Mouse (Mus musculus): ENCODE measurements around the gene Ptprn2.

The Ptprn2 gene

GRCm38 (mm10) chr12:117136472-117137010, 651.0 kb downstream of the Ptprn2 start:
- no peak for DNase-seq (ENCODE audit: low spot score in 2 of 2)

GRCm38 (mm10) chr12:117140901-117141300, 655.4 kb downstream of the Ptprn2 start:
- DNase-seq (ENCODE audit: low spot score in 2 of 2): no peak

DNA sequence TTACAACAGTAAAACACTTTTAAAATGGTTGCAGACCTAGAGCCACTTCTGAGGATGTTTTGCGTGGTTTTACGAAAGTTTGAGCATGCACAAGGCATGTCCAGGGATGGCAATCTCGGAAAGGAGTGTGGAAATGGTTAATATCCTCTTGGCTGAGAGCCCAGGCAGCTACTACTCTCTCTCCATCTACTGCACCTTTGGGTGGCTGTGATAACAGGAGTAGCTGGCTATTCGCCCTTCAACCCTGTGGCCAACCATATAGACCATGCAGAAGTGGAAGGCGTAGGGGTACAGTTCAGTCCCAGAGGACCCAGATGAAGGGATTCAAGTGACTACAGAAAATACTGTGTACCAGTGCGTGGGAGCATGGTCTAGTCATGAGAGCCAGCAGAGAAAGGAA, 655.9 kb downstream of the Ptprn2 start:
- DNase-seq (ENCODE audit: low spot score in 2 of 2): no peak

GRCm38 (mm10) chr12:117149176-117149575, 663.7 kb downstream of the Ptprn2 start:
- no peak for DNase-seq (ENCODE audit: low spot score in 2 of 2)

- DNase-seq (ENCODE audit: low spot score in 2 of 2): no peak
Observed at GRCm38 (mm10) chr12:117150611-117151395, 665.3 kb downstream of the Ptprn2 start.

GRCm38 (mm10) chr12:117151611-117152010, 666.1 kb downstream of the Ptprn2 start:
- no peak for DNase-seq (ENCODE audit: low spot score in 2 of 2)

- DNase-seq (ENCODE audit: low spot score in 2 of 2): no peak
Observed at GRCm38 (mm10) chr12:117152366-117153165, 667.0 kb downstream of the Ptprn2 start.

DNA sequence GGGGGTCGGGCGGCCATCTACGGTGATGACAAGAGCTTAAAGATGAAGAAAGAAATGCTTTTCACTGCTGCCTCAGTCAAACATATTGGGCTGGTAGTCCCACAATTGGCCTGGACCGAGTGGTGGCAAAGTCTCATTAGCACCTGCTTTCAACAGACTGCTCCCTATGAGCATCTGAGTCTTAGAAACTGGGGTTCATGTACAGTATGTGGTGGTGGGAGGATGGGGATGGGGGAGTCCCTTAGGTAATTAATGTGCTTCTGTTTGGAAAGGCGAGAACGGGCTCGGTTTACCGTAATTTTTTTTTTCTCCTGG, 667.6 kb downstream of the Ptprn2 start:
- DNase-seq (ENCODE audit: low spot score in 2 of 2): no peak

- DNase-seq (ENCODE audit: low spot score in 2 of 2): no peak
Observed at GRCm38 (mm10) chr12:117153671-117154355, 668.3 kb downstream of the Ptprn2 start.

DNA sequence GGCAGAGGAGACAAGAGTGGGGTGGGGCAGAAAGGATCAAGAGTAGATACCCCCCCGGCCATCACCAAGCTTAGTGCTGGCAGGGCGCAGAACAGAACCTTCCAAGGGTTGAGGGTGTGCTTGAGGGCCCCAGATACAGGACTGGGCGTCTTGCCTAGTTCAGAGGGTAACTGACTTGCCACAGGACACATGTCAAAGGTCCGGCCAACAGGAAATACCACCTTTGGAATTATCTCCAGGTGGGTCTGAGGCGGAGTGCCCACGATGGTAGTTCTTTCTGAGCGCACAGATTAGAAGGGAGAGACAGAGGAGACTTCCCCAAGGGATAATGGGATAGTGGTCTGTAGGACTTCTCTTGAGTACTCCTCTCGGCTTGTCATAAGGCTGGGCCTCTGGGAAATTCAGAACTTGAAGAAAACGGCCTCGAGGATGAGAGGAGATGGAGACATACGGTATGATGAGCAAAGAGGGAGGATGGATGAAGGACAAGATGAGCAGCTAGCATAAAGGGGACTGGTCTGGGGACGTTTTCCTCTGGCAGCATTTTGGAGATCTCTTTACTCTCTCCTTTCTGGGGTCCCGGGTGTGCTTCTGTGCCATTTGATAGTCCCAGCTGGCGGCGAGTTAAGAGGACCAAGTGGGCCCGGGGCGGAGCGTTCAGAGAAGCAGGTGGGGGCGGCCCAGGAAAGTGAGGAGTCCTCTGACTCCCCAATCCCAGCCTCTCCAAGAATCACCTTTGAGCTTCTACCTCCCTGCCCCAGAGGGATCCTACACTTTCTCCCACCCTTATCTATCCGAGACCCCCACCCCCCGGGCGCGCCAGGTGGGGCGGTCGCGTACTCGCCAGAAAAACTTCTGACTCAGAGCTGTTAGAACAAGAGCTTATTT, 669.1 kb downstream of the Ptprn2 start:
- no peak for DNase-seq (ENCODE audit: low spot score in 2 of 2)

DNA sequence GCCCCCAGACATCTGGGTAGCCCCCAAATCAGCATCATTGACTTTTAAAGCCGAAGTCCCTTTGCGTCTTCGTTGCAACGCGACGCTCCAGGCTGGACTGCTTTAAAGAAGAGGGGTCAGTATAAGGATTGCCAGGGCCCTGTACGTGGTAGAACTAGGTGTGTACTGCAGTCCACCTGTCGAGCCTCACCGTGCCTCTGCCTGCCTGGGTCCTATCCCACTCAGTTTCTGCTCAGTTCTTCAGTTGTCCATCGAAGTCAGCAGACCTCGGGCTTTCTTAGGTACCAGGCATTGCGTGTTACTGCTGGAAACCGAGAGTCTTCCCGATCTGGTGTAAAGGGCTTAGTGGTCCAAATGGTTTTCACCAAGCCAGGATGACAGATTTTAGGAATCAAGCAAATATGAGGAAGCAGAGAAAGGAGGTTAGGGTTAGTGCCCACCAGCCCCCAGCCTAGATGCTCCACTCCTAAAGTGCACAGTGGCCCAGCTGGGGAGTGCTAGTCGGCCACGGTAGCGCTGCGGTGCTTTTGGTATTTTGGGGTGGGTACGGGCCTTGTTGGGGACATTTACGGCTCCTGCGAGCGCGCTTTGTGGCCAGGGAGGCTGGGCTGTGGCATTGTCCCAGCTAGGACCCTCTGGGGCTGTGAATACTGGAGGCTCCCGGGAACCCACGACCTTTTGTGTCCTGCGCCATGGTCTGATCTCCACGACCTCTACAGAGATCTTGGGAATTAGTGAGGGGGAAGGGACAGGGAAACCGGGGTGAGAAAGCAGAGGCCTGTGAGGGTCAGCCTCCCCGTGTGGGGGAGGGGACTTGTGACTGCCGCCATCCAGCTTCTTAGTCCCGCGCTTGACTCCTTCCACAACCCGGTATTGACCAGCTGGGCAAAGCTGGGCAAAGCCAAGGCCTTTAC, 670.0 kb downstream of the Ptprn2 start:
- DNase-seq (ENCODE audit: low spot score in 2 of 2): no peak

DNA sequence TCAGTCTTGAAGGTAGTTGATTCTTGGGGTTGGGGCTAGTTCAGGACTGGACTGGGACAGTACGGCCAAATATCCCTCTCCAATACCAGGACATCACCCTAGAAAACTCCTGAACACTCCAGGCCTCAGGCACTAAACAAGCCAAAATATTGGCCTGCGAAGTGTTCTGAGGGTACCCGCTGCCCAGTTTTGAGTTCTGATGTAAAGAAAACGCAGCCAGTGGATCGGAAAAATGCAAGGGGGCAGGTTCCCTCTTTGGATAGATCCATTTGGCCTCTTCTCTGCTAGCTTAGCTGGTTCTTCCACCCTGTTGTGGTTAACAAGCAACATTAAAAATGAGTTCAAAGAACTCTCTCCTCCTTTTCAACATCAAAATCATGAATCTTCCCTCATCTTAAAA, 670.7 kb downstream of the Ptprn2 start:
- DNase-seq (ENCODE audit: low spot score in 2 of 2): no peak

GRCm38 (mm10) chr12:117156786-117157185, 671.3 kb downstream of the Ptprn2 start:
- DNase-seq (ENCODE audit: low spot score in 2 of 2): no peak

- DNase-seq (ENCODE audit: low spot score in 2 of 2): no peak
Observed at GRCm38 (mm10) chr12:117157249-117157648, 671.7 kb downstream of the Ptprn2 start.

DNA sequence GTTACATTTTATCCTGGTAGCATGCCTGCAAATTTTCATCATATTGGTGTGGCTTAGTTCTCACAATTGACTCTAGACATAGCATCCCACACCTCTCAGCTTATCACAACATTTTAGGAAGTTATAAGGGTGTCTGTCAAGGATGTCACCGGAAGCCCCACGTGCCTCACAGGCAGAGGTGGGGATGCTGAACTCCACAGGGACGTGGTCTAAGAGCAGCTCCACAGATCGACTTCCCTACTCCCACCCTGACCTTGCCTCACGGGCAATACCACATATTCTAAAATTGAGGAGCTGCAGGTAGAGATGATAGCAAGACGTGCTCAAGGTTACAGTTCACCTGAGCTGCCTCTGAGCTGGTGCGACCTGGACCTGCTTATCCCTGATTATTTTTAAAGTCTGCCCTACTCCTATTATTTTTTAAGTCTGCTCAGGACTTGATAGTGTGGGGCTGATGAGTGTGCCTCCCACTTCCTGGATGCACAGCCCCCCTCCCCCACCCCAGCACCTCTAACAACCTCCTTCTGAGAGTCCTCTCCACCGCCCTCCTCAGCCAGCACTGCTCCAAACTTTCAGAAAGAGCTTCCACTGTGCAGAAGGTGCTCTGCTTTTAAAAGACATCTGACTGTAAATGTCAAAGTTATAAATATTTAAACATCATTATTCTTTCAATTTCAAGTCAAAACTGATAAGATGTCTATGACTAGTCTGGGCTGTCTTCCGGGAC, 672.3 kb downstream of the Ptprn2 start:
- DNase-seq (ENCODE audit: low spot score in 2 of 2): no peak

DNA sequence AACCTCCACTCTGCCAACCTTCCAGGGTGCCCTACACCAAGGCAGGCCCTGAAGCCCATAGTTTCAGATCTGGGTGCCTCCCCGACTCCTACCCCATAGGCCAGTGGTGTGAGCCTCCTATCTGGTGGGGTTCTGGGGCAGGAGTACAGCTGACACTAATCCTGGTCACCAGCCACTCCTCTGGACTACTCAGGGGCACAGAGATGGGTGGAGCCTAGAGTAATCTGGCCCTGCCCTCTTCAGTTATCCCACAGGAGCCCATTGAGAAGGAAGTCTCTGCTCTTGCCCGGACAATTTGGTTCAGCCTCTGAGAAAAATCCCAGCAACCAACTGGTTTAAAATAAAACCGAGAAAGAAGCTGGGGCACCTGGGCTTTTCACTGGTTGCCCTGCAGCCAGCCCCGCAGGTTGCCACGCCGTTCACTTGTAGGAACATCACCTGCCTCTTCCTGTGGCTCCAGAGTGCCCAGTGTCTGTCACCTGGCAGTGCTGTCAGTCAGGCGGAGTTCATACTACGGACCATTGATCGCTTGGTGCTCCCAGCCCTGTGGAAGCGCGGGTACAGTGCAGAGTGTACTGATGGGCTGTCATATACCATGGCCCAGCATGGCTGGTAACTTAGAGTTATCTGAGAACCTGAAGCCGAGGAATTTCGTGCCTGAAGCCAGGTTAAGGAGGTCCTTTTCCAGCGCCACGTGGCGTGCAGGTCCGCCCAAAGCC, 673.6 kb downstream of the Ptprn2 start:
- no peak for DNase-seq (ENCODE audit: low spot score in 2 of 2)

GRCm38 (mm10) chr12:117159669-117160210, 674.2 kb downstream of the Ptprn2 start:
- DNase-seq (ENCODE audit: low spot score in 2 of 2): no peak

DNA sequence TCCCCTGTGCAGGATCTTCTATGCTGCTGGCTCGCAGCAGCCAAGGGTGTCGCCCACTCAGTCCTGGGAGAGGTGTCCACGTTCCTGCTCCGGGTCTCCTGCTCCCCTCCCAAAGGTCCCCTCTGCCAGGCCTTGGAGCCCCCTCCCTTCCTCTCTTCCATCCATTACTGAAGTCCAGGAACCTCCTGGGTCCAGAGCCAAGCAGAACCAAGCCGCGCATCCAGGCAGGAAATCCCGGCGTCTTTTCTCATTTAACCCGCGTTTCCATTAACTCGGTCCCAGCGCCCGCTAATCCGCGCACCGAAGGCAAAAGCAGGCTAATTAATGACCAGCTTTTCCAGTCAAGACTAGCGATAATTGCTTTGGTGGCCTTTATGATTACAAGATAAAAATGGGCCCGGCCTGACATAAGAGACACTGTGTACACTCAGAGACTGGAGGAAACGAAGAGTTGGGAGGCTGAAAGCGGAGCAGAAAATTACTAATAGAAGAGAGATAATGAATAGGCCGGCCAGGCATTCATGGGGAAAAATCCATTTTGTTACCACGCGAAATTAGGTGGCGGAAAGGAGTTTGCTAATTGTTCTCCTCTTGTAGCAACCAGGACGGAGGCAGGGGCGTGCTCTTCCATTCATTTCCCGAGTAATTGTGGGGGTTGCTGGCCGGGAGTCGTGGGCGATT, 674.8 kb downstream of the Ptprn2 start:
- no peak for DNase-seq (ENCODE audit: low spot score in 2 of 2)

Data from thymus, postnatal 10 days (tissue).